Mouse (Mus musculus) kidney, adult 18-20 months (tissue): Measurements from ENCODE around the gene Cep72.
"Not testable (repeated sequence)": the region's sequence is repeated elsewhere in the genome, so short reads cannot be mapped to it uniquely, and the experiment has no call there.

Experiments used
- DNase-seq: peaks from one replicate; pipeline ENCODE4 v3.0.0; 2021

The Cep72 gene

DNA sequence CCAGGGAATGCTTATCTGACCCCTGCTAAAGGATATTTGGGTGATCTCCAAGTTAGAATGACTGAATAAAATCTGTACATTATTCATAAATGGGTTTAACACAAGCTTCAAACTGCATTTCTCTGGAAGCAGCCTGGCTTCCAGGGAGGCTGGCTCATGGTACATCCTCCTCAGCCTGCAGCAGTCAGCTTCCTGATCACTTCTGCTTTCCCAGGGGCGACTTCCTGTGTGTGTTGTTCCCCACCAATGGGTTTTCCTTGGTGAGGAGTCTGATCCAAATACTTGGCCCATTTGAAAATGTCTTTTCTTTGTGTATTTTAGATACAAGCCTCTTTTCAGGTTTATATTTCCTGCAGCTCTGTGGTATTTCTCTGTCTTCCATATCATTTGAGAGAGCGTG, 33.1 kb downstream of the Cep72 start:
- no peak for DNase-seq

GRCm38 (mm10) chr13:74028116-74028515, 34.0 kb downstream of the Cep72 start:
- DNase-seq, result no peak

DNA sequence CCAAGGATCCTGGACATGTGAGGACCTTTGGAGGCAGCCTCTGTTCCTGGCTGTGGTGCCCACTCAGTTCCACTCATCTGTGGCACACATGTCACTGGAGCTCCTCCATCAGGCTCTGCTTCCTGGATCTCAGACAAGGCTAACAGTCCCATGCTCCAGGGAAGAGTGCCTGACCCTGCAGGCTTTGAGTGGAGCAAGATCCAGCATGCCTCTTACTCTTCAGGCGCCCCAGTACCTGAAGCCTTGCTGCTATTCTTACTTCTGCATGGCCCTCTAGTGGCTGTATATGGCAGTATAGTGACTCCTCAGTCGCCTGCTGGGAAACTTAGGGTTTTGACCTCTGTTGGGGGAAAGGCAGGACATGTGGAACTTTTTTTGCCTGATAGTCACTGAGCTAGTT, 35.9 kb downstream of the Cep72 start:
- peak; percentile 52 for DNase-seq

DNA sequence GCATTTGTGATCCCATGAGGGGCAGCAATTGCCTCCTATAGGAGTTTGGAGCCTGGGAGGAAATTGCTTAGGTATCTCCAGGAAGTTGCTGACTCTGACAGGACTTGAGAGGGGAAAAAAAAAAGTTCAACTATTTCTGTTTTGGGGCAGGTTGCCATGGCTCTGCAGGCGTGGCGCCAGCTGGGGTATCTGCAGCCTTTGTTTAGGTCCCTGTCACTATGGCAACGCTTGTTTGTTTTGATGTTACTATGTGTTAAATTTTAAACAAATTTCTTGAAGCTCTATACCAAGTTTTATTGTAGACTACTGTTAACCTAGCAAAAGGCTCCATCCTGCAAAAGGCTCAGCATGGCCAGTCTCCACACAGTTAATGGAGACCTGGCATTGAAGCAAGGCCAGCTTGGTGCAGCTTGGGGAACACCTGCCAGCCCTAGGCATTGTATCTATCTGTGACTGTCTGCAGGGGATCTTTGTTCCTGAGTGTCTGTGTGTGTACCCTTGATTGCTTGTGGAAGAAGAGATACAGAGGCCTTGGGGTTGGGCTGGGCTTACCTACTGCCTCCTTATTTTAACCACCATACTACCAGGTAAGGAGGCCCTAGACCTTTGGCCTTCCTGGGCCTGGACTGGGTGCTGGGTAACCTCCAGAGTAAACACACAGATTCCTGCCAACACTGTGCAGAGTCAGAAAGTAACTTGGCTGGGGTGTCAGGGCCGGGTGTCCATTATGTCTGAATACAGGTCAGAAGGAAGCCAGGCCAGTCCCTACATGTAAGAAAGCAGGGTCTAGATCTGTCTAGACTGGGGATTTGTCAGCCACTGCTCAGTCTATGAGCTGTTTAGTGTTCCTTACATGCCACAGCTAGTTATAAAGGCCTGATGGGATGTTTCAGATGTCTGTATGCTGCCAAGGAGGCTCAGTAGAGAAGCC, 36.7 kb downstream of the Cep72 start:
- peak; percentile 49 for DNase-seq

DNA sequence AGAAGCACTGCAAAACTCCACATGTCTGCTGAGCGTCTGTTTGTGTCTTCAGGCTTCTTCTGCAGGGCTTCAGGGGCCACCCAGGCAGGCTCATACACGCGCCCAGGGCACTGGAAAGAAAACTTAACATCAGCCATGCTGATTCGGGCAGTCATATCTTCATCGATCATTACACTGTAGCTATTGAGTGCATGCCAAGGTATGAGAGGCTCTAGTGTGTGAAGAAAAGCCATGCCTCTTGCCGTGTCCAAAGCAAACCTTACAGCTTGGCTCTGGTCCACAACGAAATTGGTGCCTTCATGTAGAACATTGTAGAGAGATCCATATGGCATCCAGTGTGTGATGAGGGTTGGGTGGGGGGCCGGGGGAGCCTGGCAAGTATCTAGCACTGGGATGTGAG, 43.1 kb downstream of the Cep72 start:
- DNase-seq, result not testable (repeated sequence)

- no peak for DNase-seq
Observed at GRCm38 (mm10) chr13:74017426-74017825, 44.7 kb downstream of the Cep72 start.

- DNase-seq, result no peak
Observed at GRCm38 (mm10) chr13:74015908-74016307, 46.2 kb downstream of the Cep72 start.

DNA sequence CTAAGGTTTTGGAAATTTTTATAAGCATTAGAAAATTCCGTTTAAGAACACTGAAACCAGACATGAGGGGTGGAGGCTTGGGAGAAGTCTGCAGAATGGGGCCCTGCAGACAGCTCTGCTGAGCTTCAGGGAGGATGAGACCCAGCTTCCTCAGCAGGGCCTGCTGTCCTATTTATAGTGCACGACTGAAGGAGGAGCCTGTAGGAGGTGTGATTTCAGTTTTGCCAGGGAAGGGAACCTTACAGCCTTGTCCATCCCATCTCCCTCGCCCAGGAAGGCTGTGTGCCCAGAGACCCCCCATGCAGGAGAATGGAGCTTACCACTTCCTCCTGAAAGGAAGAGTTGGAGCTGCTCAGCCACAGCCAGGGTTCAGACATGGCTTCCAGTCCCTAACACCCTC, 51.4 kb downstream of the Cep72 start:
- DNase-seq, result no peak

DNA sequence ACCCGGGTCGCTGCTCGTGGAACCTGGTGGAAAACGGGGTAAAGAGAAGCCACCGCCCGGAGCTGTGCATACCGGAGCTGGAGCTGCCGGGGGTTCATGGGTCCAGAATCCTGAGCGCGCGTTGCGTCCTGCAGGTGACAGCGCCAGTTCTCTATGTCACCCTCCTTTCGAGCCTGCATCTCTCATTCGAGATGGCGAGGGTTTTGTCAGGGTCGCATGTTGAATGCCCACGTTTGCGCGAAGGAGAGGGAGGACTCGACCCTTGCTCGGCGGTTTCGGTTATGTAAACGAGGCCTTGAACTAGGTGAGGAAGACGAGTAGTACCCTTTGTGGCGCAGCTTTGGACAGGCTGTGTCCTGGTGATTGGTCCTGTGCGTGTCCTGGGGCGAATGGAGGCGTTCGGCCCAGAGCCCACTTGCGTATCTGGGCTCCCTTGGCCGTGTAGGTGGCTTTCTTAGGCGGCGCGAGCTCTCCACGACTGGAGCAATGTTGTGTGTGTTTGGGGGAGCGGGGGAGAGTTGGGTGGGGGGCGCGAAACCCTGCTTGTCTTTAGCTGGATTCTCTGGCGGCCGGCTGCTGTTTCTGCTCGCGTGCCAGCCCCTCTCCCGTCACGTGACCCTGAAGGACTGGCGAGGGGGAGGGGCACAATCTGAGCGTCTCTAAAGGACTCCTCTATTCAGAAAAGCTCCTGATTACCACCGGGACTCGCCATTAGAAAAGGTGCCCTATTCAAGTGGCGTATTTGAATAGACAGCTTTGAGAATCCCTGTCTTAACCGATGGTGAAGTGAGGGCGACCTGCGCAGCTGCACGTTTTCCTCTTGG, 52.1 kb downstream of the Cep72 start:
- DNase-seq, result peak; percentile 71

- DNase-seq, result peak; percentile 95
Observed at GRCm38 (mm10) chr13:74008948-74009718, 53.0 kb downstream of the Cep72 start, which contains the start of gene Tppp. Gene Tppp, plus strand, starts transcription at chr13:74009407.

GRCm38 (mm10) chr13:74008216-74008615, 53.9 kb downstream of the Cep72 start:
- DNase-seq, result not testable (repeated sequence)

DNA sequence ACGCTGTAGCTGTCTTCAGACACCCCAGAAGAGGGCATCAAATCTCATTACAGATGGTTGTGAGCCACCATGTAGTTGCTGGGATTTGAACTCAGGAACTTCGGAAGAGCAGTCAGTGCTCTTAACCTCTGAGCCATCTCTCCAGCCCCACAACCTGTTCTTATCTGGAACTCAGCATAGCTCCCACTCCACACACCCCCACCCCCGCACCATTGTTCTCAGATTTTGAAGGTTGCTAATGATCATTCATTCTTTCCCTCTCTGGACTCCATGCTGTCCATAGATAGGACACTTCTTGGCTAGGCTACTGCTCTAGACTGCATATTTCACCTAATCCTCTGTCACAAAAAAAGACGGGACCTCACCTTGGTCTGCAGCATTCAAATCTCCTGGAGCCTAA, 55.2 kb downstream of the Cep72 start:
- DNase-seq, result not testable (repeated sequence)

DNA sequence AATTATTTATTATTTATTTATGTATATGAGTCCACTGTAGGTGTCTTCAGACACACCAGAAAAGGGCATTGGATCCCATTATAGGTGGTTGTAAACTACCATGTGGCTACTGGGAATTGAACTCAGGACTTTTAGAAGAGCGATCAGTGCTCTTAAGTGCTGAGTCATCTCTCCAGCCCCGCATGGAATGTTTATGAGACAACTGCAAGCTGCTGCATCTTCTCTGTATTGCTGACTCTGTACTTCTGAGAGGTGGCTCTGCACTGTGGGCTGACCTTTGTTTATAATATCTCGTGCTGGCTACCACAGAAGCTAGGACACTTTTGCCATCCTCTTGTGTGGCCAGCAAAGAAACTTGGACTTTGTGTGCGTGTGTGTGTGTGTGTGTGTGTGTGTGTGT, 60.6 kb downstream of the Cep72 start:
- no peak for DNase-seq

GRCm38 (mm10) chr13:74000961-74001360, 61.1 kb downstream of the Cep72 start:
- no peak for DNase-seq

GRCm38 (mm10) chr13:74000519-74000918, 61.6 kb downstream of the Cep72 start:
- DNase-seq, result no peak

DNA sequence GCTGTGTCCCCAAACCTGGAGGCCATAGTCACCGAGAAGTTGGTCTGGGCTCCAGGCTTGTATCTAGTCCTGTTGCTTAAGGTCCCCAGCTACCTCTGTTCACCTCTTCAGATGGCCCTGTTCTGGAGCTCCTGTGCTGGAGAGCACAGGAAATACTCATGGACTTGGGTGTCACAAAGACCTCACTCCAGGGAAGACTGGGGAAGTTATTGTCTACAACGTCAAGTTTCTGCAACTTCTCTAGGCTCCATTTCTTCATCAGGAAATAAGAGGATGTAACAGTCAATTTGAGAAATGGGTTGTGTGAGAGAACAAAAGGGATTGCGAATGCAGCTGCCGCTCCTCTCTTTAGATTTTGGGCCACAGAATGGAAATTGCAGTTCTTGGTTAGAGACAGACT, 65.6 kb downstream of the Cep72 start:
- no peak for DNase-seq

DNA sequence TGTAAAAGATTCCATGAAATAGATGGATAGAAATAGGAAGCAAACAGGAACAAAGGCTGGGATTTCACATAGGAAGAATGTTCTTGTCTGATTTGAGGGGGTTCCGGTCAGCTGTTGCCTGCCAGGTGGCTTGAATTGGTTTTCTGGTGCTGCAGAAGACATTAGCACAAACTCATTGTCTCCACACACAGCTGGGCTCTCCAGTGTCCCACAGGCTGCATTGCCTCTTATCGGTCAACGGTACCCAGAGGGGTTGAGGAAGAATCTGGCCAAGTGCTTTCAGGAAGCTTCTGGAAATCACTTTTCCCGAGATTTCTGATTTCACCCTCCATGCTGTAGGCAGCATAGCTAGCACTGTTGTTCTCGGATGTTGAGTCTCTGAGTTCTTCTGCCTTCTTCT, 70.8 kb downstream of the Cep72 start:
- no peak for DNase-seq

- no peak for DNase-seq
Observed at GRCm38 (mm10) chr13:73990761-73991160, 71.3 kb downstream of the Cep72 start.

DNA sequence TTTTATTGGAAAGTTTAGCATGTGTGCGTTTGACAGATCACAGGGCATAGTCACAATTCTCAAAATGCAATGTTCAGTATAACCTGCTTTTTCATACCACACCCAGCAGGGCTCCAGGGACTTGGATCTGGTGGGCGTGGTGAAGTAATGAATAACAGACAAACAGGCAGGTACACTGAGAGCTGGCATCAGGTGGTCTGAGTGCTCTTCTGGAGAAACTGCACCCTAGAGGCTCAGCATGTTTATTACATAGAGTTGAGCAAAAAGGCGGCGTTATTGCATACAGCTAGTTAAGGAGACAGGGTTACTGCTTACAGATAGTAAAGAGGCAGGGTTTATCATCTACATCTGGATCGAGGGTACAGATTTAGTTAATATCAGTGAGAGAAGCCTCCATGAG, 71.8 kb downstream of the Cep72 start:
- DNase-seq, result no peak
